ENCODE assay signal across 10 mouse cellular contexts in genomic region chr10:68013137-68013536, GRCm38 (mm10). TPM values are rescaled to one million over a fixed set of nuclear protein-coding genes. Genes with fewer than 3 reads are reported as not detected.
A peak's percentile ranks its signal among the peaks of the same experiment; 100 is the strongest.
DNase-seq lines count a peak whose midpoint lies in the region; ATAC-seq lines count a peak whose summit lies in the region.
"Had no signal": no experiment of that assay in that cellular context is flagged by ENCODE, and none has a peak within 500 bp of the region (broad histone marks: within the 10 kb centered on the region; RNA-seq: fewer than 3 reads in every experiment).

No protein-coding gene starts in this region.

- ATAC-seq in kidney, embryonic 14.5 days (ENCODE audit: low FRiP score, low TSS enrichment), result no peak
- no peak for ATAC-seq in embryonic facial prominence, embryonic 11.5 days (replicated peaks; ENCODE audit: insufficient number of reproducible peaks, low FRiP score, low TSS enrichment, low read depth)
- ATAC-seq in forebrain, embryonic 13.5 days, result no peak

- H3K27me3 ChIP-seq in kidney, embryonic 14.5 days (ENCODE audit: control insufficient read depth, insufficient read depth, low read length), result no peaks in the 10 kb centered on the region
- no peaks in the 10 kb centered on the region for H3K27me3 ChIP-seq in embryonic facial prominence, embryonic 11.5 days (ENCODE audit: control insufficient read depth, insufficient read depth, low read length)
- H3K27me3 ChIP-seq in megakaryocyte, embryonic 14.5 days (replicated peaks), result no peaks in the 10 kb centered on the region
- H3K27me3 ChIP-seq in forebrain, embryonic 13.5 days, result no peaks in the 10 kb centered on the region
- H3K27me3 ChIP-seq: heart, embryonic 13.5 days; midbrain, embryonic 12.5 days had no signal

- DNase-seq in kidney, postnatal 4 days, result peak; percentile 28 to 37
- peak; percentile 41 for DNase-seq in NIH3T3 (ENCODE audit: low read depth)
- peak; percentile 9 for DNase-seq in embryonic facial prominence, embryonic 11.5 days (ENCODE audit: low spot score)
- peak; percentile 48 for DNase-seq in thymus, postnatal 0 days (ENCODE audit: low spot score)
- DNase-seq in frontal cortex, postnatal 10 days (ENCODE audit: low spot score in 2 of 2), result no peak

- H3K9me3 ChIP-seq in kidney, embryonic 14.5 days (ENCODE audit: control insufficient read depth, low read length), result no peaks in the 10 kb centered on the region
- H3K9me3 ChIP-seq in embryonic facial prominence, embryonic 11.5 days (replicated peaks; ENCODE audit: control insufficient read depth, low read length), result no peaks in the 10 kb centered on the region
- H3K9me3 ChIP-seq in megakaryocyte, embryonic 14.5 days, result peaks cover 28% of the 10 kb centered on the region
- no peaks in the 10 kb centered on the region; the same call in 1 of the 2 replicates for H3K9me3 ChIP-seq in forebrain, embryonic 13.5 days (replicated peaks)
- H3K9me3 ChIP-seq: midbrain, embryonic 12.5 days had no signal

- 74% methylated on average over 2 of the region's 2 CpGs for WGBS in kidney, embryonic 14.5 days
- 78% methylated on average over 2 of the region's 2 CpGs for WGBS in embryonic facial prominence, embryonic 11.5 days
- 80% methylated on average over 2 of the region's 2 CpGs for WGBS in forebrain, embryonic 13.5 days

- no peaks in the 10 kb centered on the region for H3K36me3 ChIP-seq in kidney, embryonic 14.5 days (ENCODE audit: control insufficient read depth, insufficient read depth, low read length)
- no peaks in the 10 kb centered on the region for H3K36me3 ChIP-seq in embryonic facial prominence, embryonic 11.5 days (replicated peaks; ENCODE audit: control insufficient read depth, insufficient read depth, low read depth, low read length)
- peaks cover 12% of the 10 kb centered on the region for H3K36me3 ChIP-seq in megakaryocyte, embryonic 14.5 days (replicated peaks; ENCODE audit: low read length)
- peaks cover 49% of the 10 kb centered on the region for H3K36me3 ChIP-seq in forebrain, embryonic 13.5 days (ENCODE audit: poor library complexity, severe bottlenecking)

- no peak overlapping the region for H3K27ac ChIP-seq in kidney, embryonic 14.5 days (ENCODE audit: low read depth, low read length)
- no peak overlapping the region for H3K27ac ChIP-seq in embryonic facial prominence, embryonic 11.5 days (replicated peaks; ENCODE audit: low read depth, low read length)
- no peak overlapping the region for H3K27ac ChIP-seq in forebrain, embryonic 13.5 days
- H3K27ac ChIP-seq: heart, embryonic 13.5 days; midbrain, embryonic 12.5 days had no signal

- no peak overlapping the region for H3K9ac ChIP-seq in kidney, embryonic 14.5 days (ENCODE audit: low read depth, low read length)
- no peak overlapping the region for H3K9ac ChIP-seq in embryonic facial prominence, embryonic 11.5 days (replicated peaks; ENCODE audit: low read length)
- H3K9ac ChIP-seq in forebrain, embryonic 13.5 days, result no peak overlapping the region
- H3K9ac ChIP-seq: heart, embryonic 13.5 days; midbrain, embryonic 12.5 days had no signal

- no peaks in the 10 kb centered on the region for H3K4me1 ChIP-seq in kidney, embryonic 14.5 days (ENCODE audit: control insufficient read depth, insufficient read depth, low read length)
- H3K4me1 ChIP-seq in embryonic facial prominence, embryonic 11.5 days (ENCODE audit: control insufficient read depth, insufficient read depth, low read length), result no peaks in the 10 kb centered on the region
- H3K4me1 ChIP-seq in megakaryocyte, embryonic 14.5 days, result no peaks in the 10 kb centered on the region
- no peaks in the 10 kb centered on the region for H3K4me1 ChIP-seq in forebrain, embryonic 13.5 days
- H3K4me1 ChIP-seq: midbrain, embryonic 12.5 days had no signal

- H3K4me3 ChIP-seq in kidney, embryonic 14.5 days (ENCODE audit: low read length), result no peak overlapping the region
- H3K4me3 ChIP-seq in embryonic facial prominence, embryonic 11.5 days (ENCODE audit: low read depth, low read length), result no peak overlapping the region
- peak overlapping the region; percentile 8 for H3K4me3 ChIP-seq in megakaryocyte, embryonic 14.5 days (replicated peaks)
- H3K4me3 ChIP-seq in forebrain, embryonic 13.5 days, result no peak overlapping the region
- H3K4me3 ChIP-seq: heart, embryonic 13.5 days; midbrain, embryonic 12.5 days had no signal

- H3K4me2 ChIP-seq in kidney, embryonic 14.5 days (replicated peaks; ENCODE audit: low read depth, low read length), result no peak overlapping the region
- H3K4me2 ChIP-seq in embryonic facial prominence, embryonic 11.5 days (ENCODE audit: low read depth, low read length), result no peak overlapping the region
- no peak overlapping the region for H3K4me2 ChIP-seq in forebrain, embryonic 13.5 days
- H3K4me2 ChIP-seq: heart, embryonic 13.5 days; midbrain, embryonic 12.5 days had no signal

RNA-seq across cellular contexts. Expression of gene Rtkn2, which starts 33.8 kb away (rescaled TPM):
- 7.4 and 11.5 TPM in 2 replicates for polyA plus RNA-seq in kidney, embryonic 14.5 days (2014; fragmentation: Nextera tagmentation; extraction: Ambion mirVana)
- polyA plus RNA-seq in embryonic facial prominence, embryonic 11.5 days (2014; fragmentation: Nextera tagmentation; extraction: Ambion mirVana), result 12.7 and 14.2 TPM in 2 replicates
- polyA plus RNA-seq in megakaryocyte, embryonic 14.5 days (2012; ENCODE audit: insufficient read depth, low replicate concordance), result not detected in 2 replicates
- 13.6 and 16.0 TPM in 2 replicates for polyA plus RNA-seq in thymus, postnatal 0 days (2015; fragmentation: Nextera tagmentation; extraction: Ambion mirVana)
- polyA plus RNA-seq in forebrain, embryonic 13.5 days (2015; fragmentation: Nextera tagmentation; extraction: Ambion mirVana), result 23.7 and 24.0 TPM in 2 replicates

Comparison
In these comparisons a context has a peak if more than half of its experiments do, and no peak if none do; other contexts are left out.
1. DNase-seq: peak in kidney, postnatal 4 days (2 of 2), NIH3T3 (single experiment), embryonic facial prominence, embryonic 11.5 days (single experiment) and thymus, postnatal 0 days (single experiment); none in frontal cortex, postnatal 10 days (0 of 2).